Mouse (Mus musculus): Measurements from ENCODE around the gene Pde4d.

Pde4d gene

DNA sequence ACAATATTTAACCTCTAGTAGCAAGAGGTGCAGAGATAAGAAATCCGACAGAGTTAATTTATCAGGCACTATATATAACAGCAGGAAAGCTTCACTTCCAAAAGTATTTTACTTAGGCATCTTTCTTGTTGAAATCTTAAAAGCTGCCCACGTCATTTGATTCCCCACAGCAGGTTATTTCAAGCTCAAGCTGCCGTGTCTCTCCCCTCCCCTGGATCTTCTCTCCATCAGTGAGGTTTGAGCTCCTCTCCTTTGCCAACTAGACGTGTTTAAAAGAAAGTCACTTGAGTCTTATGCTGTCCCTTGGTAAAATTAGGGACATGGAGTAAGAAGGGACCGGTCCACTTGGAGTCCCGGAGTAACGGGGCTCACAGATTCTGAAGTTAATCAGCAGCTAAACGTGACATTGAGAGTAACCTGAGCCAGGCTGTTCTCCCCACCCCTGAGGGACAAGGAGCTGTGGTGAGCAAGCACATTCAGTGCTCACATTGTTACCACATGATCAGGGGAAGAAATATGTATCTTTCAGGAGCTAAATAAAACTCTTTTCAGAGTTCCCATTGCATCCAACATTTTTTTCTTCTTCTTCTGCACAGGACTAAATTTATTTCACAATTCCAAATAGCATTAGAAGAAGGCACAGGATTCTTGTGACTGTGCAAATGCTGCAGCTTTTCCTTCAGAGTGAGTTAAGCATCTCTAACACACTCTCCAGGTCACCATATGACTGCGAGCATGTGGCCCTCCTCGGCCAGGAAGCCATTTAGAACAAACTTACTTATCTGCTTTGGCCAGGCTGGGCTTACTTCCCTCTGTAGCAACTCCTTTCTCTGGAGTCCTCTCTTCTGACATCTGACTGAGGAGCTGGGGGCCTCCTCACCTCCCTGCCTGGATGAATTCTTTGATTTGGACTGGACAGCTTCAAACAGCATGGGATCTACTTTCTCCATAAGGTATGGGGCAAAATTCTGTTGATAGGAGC, at the start of gene Pde4d:
Gene Pde4d (plus strand): TSS at position 833 of the 982 bp plus-strand sequence.
- no peak for DNase-seq

DNA sequence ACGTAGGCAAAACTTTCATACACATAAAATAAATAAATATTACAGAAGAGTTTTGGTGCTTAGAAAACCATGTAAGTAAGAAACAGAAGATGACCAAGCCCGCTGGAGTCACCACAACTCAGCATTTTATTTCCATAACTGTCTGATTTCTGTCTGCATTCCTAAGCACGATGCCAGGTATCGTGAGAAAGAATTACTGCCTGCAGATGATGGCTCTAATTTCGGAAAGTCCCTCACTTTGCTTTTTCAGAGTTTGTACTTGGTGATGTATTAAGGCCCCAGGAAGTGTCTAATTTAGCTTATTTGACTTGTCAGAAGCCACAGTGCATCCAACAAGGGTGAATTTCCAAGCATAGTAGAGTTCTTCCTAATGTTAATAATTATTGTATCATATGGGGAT, 46.6 kb upstream of the Pde4d start:
- no peak for DNase-seq

DNA sequence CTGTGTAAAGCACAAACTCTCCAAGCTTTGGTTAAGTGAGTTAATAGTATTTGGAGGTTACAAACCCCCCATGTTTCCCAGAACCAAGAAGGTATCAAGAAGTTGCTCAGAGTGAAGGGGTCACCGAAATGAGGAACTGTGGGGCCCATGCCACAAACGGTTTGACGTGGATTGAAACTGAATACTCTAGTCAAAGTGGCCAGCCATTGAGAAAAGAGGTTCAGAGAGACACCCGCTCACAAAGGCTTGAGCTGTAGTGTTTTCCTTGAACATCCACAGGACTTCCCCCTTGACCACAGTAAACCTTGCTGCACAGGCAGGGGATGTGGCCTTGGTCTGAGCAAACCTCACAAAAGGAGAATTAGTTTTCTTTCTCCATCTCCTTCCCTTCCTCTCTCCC, 45.4 kb upstream of the Pde4d start:
- DNase-seq = no peak

DNA sequence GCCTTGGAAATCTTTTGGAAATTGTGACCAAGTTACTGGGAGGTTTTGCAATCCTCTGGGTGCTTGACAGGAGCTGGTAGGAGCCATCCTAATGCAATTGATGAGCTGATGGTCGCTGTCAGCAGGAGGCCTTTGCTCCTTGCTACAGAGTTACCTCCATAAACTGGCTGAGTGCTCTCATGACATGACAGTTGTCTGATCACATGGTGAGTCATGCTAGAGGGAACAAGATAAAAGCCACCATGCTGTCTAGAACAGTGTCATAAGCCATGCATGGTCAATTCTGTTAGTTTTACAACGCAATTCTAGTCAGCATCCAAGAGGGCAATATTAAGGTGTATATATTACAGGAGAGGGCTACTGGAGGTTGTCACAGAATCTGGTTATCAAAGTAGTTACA, 34.3 kb upstream of the Pde4d start:
- DNase-seq = no peak

DNA sequence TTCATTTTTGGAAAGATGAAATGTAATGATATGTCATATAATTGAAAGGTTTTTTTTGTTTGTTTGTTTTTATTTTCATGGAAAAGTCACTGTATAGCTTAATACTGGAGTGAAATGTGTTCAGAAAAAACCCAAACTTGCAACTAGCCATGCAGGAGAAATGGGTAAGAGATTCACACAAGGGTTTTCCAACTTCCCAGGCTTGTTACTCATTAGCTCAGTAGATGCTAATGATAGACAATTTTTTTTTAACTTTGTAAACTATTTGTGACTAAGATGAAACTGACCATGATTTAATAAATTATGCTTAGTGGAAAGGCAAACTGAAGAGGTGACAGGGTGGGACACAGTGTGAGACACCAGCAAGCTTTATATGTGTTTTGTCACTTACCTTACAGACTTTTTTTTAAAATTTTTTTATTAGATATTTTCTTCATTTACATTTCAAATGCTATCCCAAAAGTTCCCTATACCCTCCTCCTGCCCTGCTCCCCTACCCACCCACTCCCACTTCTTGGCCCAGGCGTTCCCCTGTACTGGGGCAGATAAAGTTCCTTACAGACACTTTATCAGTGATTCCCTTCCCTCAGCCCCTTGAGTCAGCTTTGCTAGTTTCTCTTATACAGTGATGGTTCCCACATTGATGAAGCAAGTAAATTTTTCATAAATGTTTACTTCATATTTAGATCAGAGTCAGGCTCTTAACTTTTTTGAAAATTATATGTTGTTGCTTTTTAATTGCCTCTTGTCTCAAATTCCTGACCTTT, 30.8 kb upstream of the Pde4d start:
- DNase-seq = no peak

DNA sequence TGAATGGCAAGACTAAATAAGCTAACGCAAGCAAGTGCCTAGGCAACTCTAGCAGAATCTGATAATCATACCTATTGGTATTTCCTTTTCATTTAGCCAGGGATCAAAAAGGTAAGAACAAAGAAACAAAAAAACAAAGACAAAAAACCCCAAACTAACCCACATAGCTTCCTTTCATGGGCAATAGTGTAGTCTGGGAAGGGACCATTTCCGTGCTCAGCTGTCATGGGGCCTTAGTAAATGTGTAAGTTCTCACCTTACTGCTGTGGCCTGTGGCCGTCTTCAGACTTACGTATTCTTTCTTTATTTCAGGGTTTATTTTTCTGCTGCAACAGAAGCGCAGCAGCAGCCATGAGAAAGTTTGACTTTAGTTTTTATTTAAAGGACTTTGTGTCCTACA, 23.4 kb upstream of the Pde4d start:
- DNase-seq = no peak

DNA sequence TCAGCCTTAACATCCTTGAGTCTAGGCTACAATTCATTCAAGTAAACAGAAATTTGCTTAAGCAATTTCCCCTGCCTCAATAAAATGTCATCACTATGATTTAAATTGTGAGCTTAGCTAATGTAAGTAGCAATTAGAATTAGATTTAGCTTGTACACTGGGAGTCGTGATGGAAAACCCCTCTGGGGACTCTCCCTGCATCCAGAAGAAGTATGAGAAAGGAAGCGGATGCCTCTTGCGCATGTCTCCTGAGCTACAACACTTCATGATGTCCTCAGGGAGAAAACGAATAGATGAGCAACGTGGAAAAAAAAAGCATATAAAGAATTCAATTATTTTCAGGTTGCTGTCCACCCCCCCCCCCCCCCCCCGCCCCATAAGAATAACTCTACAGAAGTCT, 20.9 kb upstream of the Pde4d start:
- no peak for DNase-seq

DNA sequence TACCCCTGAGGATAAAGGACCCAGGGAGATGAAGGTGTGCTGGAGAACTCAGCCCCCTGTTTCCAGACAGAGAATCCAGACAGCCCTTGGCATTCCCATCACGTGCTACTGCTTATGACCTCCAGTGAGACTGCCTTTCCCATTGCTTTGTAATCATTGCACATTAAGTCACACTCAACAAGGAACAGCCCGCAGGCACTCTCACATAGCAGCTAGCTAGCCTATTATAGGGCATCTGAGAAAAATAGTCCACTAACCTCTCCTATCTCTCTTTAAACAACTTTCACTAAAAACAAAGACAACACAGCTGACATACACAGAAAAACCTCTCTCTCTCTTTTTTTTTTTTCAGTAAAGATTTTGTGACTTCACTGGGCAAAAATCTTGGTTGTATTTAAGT, 20.1 kb upstream of the Pde4d start:
- no peak for DNase-seq

DNA sequence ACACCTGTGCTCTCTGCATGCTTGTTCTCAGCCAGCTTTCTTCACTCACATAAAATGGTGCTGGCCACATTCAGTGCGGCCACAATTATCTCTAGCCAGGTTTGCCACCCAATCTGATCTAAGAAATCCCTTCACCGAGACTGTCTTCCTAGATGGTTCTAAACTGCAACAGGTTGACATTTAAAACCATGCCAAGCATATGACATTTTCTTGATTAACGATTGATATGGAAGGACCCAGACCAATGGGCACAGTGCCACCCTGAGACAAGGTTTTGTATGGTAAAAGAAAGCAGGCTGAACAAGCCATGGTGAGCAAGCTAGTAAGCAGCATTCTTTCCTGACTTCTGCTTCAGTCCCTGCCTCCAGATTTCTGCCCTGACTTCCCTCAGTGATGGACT, 18.0 kb upstream of the Pde4d start:
- DNase-seq = no peak

DNA sequence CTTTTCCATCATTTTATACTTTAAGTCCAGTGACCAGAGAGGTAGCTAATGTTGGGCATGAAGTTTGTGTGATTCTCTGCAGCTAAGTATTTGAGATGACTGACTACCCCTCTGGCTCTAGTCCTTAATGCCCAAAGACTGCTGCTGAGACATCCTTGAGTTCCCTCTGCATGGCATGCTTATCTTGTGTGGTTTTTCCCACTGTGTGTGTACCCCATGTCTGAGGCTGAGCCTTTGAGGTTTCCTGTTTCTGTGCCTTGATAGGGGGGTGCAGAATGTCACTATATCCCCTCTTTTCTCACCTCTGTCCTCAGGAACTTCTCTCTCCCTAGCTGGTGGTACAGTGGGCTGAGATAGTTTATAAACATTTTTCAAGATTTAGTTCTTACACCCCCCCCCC, 14.1 kb upstream of the Pde4d start:
- DNase-seq = no peak

DNA sequence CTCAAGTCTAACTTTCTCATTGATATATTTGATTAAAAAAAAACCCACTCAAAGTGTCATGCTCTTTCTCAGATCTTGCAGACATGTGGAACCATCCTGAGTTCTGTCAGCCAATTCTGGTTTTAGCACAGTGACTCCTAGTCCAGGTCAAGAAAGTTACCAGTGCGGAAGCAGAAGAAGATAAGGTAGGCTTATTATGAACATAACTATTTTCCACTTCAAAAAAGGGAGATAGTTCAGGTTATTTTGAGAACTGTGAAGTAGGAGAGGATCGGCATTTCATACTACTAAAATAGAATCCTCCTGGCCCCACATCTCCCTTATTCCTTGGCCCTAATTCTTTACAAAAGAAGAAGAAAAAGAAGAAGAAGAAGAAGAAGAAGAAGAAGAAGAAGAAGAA, 12.3 kb upstream of the Pde4d start:
- no peak for DNase-seq

DNA sequence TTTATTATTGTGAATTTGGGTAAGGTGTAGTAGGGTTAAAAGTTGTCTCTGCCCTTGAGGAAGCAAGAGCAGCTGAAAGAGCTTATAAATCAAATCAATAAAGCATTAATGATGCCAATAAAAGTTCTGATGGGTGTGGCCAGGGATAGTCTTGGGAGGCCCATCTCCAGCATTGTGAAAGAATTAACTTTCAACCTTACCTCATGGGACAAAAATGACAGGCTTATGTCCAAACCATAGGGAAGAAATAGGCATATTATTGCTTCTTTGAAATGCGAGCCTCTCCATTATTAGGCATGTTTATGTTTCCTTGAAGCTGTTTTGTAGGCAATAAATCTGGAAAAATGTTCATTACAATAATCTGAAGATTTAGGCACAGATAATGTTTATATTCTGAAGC, 10.7 kb upstream of the Pde4d start:
- no peak for DNase-seq

DNA sequence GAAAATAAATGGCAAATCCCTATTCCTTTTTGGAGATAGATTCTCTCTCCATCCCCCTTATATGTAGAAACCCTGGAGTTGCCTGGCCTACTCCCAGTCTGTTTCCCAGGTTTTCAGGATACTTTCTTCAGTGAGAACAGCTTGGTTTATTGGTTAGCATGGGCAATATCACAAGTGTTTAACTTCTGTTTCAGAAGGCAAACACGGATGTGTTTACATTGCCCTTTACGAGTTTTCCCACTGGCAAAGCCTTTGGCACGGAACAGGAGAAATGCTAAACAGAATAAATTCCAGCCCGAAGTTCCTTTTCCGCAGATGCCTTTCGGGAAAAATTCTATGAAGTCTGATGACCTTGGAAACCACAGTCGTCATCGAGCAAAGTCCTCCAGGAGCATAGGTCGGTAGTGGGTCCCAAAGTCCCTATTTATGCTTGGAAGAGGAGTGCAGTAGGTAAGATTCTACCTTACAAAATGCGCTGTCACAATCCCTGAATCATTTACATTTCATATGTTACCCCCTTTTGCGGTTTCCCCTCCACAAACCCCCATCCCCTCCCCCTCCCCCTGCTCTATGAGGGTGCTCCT, 1.3 kb upstream of the Pde4d start:
- no peak for DNase-seq

DNA sequence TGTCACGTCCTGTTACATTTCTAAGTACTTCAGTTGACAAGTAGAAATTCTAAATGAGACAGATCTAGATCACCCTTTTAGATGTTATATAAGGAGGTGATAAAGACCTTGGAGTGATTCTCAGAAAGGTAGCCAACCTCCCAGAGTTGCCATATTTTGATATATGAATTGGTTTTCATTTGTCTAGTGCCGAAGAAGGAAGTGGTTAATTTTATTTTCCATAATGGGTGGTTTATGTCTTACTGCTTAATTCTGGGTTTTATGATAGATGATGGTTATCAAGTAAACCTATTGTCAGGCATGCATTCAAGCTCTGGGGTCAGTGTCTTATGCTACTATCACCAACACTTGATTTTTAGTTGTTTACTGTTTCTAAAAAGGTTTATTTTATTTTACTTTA, 1.4 kb downstream of the Pde4d start:
- no peak for DNase-seq

DNA sequence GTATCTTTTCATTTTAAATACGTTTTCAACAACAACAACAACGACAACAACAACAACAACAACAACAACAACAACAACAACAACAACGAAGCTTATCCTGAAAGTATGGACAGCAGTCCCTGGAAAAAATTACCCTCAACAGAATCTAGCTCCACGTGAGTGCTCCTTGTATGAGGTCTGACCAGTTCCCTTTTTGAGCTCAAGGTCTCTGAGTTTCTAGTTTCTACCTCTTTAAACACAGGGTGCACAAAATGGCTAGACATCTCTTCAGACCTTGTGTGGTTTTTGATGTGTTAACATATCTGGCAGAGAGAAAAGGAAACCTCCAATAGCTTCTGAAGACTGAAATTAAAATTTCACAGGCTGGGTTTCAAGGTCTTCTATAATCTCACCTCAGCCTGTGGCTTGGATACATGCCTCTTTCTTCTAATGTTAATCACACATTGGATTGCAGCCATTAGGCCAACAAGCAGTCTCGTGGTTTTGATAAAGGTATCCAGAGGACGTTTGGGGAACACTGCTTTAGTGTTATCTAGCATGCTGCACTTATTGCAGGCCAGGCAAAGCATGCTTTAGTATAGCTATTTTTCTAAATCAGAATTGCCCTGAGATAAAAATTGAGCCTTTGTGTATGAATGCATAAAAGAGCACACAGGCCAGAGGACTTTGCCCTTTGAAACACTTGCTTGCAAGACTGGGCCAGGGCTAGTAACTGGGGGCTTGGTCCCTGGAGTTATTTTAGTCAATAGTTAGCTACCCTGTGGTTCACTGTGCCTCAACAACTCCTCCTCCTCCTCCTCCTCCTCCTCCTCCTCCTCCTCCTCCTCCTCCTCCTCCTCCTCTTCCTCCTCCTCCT, 3.5 kb downstream of the Pde4d start:
- DNase-seq = no peak

DNA sequence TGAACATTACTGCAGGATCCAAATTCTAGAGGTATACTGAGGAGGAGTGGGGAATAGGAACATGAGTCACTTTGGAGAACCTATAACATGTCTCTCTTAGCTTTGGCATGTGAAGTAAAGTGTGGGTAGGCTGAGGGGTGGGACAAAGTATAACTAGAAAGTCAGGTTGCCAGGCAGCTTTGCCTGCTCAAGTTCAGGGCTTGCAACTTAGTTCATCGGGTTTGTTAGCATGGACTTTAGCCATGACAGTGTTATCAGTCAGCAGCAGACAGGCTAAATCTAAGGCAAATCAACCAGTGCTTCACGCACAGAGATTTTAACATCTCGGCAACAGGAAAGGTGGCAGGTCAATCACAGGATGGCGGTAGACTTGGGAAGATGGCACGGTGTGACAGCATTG, 12.8 kb downstream of the Pde4d start:
- no peak for DNase-seq

DNA sequence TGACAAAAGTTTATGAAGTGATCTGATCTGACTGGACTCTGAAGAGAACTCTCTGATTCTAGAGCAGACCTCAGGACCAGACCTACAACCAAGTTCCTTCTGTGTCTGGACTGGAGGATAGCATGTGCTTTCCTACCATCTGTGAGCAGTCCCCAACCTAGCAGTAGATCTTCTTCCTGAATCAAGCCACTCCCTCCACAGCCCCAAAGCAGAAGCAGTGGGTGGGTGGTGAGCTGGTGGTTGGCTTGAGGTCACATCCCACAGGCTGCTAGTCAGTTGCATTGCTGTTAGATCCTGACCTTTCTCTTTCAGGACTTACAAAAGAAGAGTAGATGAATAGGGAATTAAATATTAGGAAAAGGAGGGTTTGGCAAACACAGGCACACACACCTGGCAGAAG, 16.0 kb downstream of the Pde4d start:
- no peak for DNase-seq

DNA sequence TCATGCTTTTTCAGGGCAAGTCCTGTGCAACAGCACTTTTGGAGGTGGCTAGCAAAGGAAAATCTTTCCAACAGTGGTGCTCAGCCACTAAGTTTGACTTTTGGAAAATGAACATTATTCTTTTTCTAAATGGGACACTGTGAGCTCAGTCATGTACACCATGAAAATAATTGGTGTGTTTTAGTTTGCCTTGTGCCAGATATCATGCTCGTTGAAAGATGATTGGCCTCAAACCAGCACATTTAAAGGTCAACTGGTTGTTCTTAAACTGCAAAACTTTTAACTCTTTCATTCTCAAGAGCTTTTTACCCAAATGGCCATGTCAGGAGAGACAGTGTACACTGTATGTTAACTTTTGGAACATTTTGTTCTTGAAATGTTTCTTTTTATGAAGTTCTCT, 17.3 kb downstream of the Pde4d start:
- no peak for DNase-seq

DNA sequence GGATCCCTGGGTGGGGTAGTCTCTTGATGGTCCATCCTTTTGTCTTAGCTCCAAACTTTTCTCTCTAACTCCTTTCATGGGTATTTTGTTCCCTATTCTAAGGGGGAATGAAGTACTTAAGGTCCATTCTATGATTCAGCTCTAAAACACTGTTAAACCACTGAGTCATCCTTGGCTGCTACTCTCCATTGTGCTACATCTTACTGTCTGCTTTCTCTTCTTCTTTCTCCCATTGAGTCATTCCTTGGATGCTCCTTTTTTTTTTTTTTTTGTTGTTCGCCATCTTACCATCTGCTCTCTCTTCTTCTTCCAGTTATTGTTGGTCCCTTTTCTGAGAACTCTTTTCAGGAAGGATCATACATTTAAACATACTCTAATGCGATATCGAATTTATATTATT, 30.7 kb downstream of the Pde4d start:
- DNase-seq = no peak

DNA sequence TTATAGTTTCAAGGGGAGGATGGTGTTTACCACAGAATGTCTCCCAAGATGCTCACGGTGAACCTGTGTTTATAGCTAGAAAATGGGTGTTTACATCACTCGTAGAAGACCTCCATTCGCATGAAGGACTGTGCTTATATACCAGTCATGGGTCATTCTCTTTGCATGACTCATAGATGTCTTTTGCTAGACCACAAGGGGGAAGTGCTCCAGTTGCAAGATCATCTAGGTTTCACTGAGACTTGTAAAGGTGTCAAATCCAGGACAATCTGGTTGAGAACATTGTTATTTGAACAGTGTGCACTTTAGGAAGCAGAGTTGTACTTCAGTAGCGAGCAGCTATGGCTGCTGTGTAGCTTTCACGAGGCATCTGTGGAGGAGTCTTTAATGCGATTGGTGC, 35.3 kb downstream of the Pde4d start:
- no peak for DNase-seq

DNA sequence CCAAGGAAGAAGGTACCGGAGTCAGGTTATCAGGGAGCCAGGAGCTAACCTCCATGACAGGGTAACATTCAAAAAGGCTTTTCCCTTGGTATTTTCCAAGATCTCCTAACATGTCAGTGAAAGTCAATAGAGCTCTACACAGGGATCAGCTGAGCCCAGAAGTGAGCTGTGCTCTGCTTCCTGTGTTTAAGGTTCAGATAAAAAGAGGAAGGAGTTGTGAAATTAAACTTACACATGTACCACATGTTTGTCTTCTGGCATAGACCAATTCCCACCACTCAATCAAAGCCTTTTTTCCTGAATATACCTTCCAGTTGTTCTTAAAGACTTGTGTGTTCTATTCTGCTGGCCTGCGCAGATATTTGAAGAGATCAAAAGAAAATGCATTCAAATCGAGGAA, 37.3 kb downstream of the Pde4d start:
- DNase-seq = no peak

DNA sequence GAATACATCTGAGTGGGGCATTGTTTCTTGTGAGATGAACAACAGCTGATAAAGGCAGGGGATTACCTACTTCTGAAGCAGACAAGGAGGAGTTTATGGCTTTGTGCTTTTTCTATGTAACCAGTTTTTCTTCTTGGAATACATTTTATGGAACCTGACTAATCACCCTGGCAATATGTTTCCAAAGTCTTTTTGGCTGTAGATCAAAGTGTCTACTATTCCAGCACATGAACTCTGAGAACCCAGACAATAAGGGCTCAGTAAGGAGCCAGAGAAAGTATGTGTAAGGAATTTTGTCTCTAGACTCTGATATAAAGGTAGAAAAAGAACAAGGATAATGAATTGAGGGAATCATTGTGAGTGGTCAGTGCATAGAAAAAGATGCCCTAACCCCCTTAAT, 40.1 kb downstream of the Pde4d start:
- no peak for DNase-seq

DNA sequence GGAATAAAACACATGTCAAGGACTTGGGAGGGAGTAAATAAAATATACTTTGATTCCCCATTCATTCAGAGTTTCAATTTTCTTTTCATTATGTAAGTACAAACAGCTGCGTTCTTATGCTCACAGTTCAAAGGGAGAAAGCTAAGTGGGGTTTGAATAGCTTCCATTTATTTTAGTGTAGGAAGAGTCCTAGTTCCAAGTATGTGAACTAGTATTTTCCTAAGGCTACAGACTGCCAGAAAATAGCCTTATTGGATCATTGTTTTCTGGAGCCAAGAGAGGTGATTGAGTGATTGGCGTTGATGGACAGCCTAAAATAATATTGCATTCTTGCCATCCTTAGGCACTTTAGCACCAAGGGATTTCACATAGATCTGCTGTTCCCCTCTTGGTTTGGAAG, 41.1 kb downstream of the Pde4d start:
- DNase-seq = no peak
